Mouse (Mus musculus): ENCODE results near the gene Exoc6b.
"Not testable (repeated sequence)": the region's sequence is repeated elsewhere in the genome, so short reads cannot be mapped to it uniquely, and the experiment has no call there.

Exoc6b gene

GRCm38 (mm10) chr6:84638206-84638605, 431.1 kb downstream of the Exoc6b start:
- peak; percentile 23 for DNase-seq (ENCODE audit: low read depth, low spot score)

GRCm38 (mm10) chr6:84631588-84631987, 437.7 kb downstream of the Exoc6b start:
- DNase-seq (ENCODE audit: low read depth, low spot score) = no peak

- no peak for DNase-seq (ENCODE audit: low read depth, low spot score)
These were observed 439.0 kb downstream of the Exoc6b start for GRCm38 (mm10) chr6:84630276-84630675.

GRCm38 (mm10) chr6:84628831-84629230, 440.5 kb downstream of the Exoc6b start:
- DNase-seq (ENCODE audit: low read depth, low spot score) = no peak

- DNase-seq (ENCODE audit: low read depth, low spot score) = no peak
These were observed 442.9 kb downstream of the Exoc6b start for GRCm38 (mm10) chr6:84626398-84626797.

GRCm38 (mm10) chr6:84619166-84619565, 450.1 kb downstream of the Exoc6b start:
- DNase-seq (ENCODE audit: low read depth, low spot score) = no peak

GRCm38 (mm10) chr6:84617051-84617450, 452.3 kb downstream of the Exoc6b start:
- DNase-seq (ENCODE audit: low read depth, low spot score) = no peak

- DNase-seq (ENCODE audit: low read depth, low spot score) = no peak
These were observed 452.7 kb downstream of the Exoc6b start for GRCm38 (mm10) chr6:84616586-84616985.

- DNase-seq (ENCODE audit: low read depth, low spot score) = no peak
These were observed 455.8 kb downstream of the Exoc6b start for GRCm38 (mm10) chr6:84613561-84613960.

- DNase-seq (ENCODE audit: low read depth, low spot score) = peak; percentile 71
These were observed 468.0 kb downstream of the Exoc6b start for GRCm38 (mm10) chr6:84601136-84601889.

GRCm38 (mm10) chr6:84599296-84599695, 470.0 kb downstream of the Exoc6b start:
- not testable (repeated sequence) for DNase-seq (ENCODE audit: low read depth, low spot score)

- no peak for DNase-seq (ENCODE audit: low read depth, low spot score)
These were observed 470.6 kb downstream of the Exoc6b start for GRCm38 (mm10) chr6:84598725-84599124.

- DNase-seq (ENCODE audit: low read depth, low spot score) = peak; percentile 33
These were observed 474.7 kb downstream of the Exoc6b start for GRCm38 (mm10) chr6:84594626-84595025.

- no peak for DNase-seq (ENCODE audit: low read depth, low spot score)
These were observed 475.6 kb downstream of the Exoc6b start, which contains the start of gene Cyp26b1 for GRCm38 (mm10) chr6:84593693-84594092. TSS of gene Cyp26b1 (minus strand) at chr6:84593908.

GRCm38 (mm10) chr6:84590961-84591745, 478.2 kb downstream of the Exoc6b start:
- DNase-seq (ENCODE audit: low read depth, low spot score) = no peak

- DNase-seq (ENCODE audit: low read depth, low spot score) = peak; percentile 94
These were observed 479.3 kb downstream of the Exoc6b start for GRCm38 (mm10) chr6:84589742-84590686.

GRCm38 (mm10) chr6:84588895-84589652, 480.2 kb downstream of the Exoc6b start:
- peak; percentile 56 for DNase-seq (ENCODE audit: low read depth, low spot score)

- peak; percentile 41 for DNase-seq (ENCODE audit: low read depth, low spot score)
These were observed 481.0 kb downstream of the Exoc6b start for GRCm38 (mm10) chr6:84588221-84588894.

GRCm38 (mm10) chr6:84587471-84588101, 481.7 kb downstream of the Exoc6b start:
- peak; percentile 74 for DNase-seq (ENCODE audit: low read depth, low spot score)

Measured in 3T3-L1 (cell line).